Mouse (Mus musculus) hindbrain, embryonic 11.5 days (tissue): Measurements from ENCODE around the gene Gpr27. TPM values are rescaled to one million over a fixed set of nuclear protein-coding genes. Genes with fewer than 3 reads are reported as not detected.

Experiments used
- ATAC-seq: fragments of 200-750 bp; cut with Nextera tagmentation; 2 replicates; pipeline ENCODE4 v1.8.0; 2017; ENCODE audit warnings: mild to moderate bottlenecking, moderate TSS enrichment, moderate library complexity; ENCODE audit not compliant: low FRiP score
- DNase-seq: peaks from one replicate; pipeline ENCODE4 v3.0.0-alpha.2; 2015; ENCODE audit warnings: low spot score
- H3K27ac ChIP-seq: fragments of 300-500 bp; sonication (generic); 2 replicates; pipeline ENCODE4 v1.5.1; 2014; ENCODE audit warnings: mild to moderate bottlenecking, low read depth, low read length
- H3K27me3 ChIP-seq: fragments of 300-500 bp; sonication (generic); 2 replicates; pipeline ENCODE4 v1.6.1; 2014; ENCODE audit warnings: mild to moderate bottlenecking, low read length, moderate library complexity, mixed read lengths; ENCODE audit not compliant: control insufficient read depth, insufficient read depth
- H3K36me3 ChIP-seq: fragments of 300-500 bp; sonication (generic); 2 replicates; pipeline ENCODE4 v1.6.1; 2014; ENCODE audit warnings: mild to moderate bottlenecking, low read length, moderate library complexity, mixed read lengths; ENCODE audit not compliant: control insufficient read depth, insufficient read depth
- H3K4me1 ChIP-seq: fragments of 300-500 bp; sonication (generic); replicated peaks from 2 replicates; pipeline ENCODE4 v1.6.1; 2014; ENCODE audit warnings: low read length, mixed read lengths; ENCODE audit not compliant: control insufficient read depth, insufficient read depth
- H3K4me2 ChIP-seq: fragments of 300-500 bp; sonication (generic); replicated peaks from 2 replicates; pipeline ENCODE4 v1.6.1; 2014; ENCODE audit warnings: mild to moderate bottlenecking, low read depth, low read length
- H3K4me3 ChIP-seq: fragments of 300-500 bp; sonication (generic); 2 replicates; pipeline ENCODE4 v1.5.1; 2014; ENCODE audit warnings: low read depth, low read length
- H3K9ac ChIP-seq: fragments of 300-500 bp; sonication (generic); 2 replicates; pipeline ENCODE4 v1.6.1; 2014; ENCODE audit warnings: low read depth, low read length
- H3K9me3 ChIP-seq: fragments of 300-500 bp; sonication (generic); 2 replicates; pipeline ENCODE4 v1.6.1; 2016; ENCODE audit warnings: low read length; ENCODE audit not compliant: control insufficient read depth
- WGBS: fragments of 180-500 bp; shearing (Covaris S2); extraction: QIAGEN DNeasy Blood & Tissue Kit; methylation state at CpG from one replicate; pipeline ENCODE4 v1.1.7; 2014; 5-methylcytosine and 5-hydroxymethylcytosine counted together
- polyA plus RNA-seq: library from polyadenylated mRNA; unstranded; fragments of >200 nt; fragmentation: Nextera tagmentation; extraction: Ambion mirVana; gene quantifications from 2 replicates; pipeline ENCODE4 v1.2.1, GENCODE M21; 2014

Gene Gpr27
- polyA plus RNA-seq, 1 experiment from 2014 or later, result 2.5 TPM

DNA sequence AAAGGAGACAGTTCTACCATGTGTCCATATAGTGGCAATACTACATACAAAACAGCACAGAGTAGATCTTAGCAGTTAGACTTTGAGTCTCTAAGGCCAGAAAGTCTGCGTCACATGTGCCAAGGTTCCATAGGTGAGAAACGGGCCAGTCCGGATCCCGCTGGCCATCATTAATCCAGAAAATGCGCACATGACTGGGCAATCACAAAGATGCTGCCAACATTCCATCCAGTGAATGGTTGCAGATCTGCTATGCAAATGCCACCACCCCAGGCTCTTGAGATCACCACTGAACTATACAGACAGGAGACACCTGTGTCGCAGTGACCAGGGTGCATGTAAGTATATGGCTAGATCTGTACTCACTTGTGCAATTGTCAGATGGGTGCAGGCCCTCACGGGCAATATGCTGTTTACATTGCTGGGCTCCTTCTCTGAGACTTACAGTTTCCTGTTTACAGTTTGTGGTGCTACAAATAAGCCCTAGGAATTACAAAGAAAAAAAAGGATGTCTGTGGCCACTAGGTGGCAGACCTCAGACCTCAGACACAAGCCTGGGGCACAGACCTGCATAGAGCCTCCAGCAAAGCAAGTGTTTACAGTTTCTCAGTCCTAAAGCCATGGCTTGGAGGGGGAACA, 21.9 kb upstream of the Gpr27 start:
- H3K27me3 ChIP-seq, result peaks cover 3% of the 10 kb centered on the region
- 70% methylated on average over 7 of the region's 7 CpGs for WGBS
- ATAC-seq, result no peak
- H3K9me3 ChIP-seq, result no peaks in the 10 kb centered on the region
- no peak overlapping the region for H3K27ac ChIP-seq
- peak; percentile 77 for DNase-seq
- no peak overlapping the region for H3K9ac ChIP-seq
- H3K36me3 ChIP-seq, result no peaks in the 10 kb centered on the region
- H3K4me1 ChIP-seq, result peaks cover 14% of the 10 kb centered on the region
- no peak overlapping the region for H3K4me2 ChIP-seq
- H3K4me3 ChIP-seq, result no peak overlapping the region

DNA sequence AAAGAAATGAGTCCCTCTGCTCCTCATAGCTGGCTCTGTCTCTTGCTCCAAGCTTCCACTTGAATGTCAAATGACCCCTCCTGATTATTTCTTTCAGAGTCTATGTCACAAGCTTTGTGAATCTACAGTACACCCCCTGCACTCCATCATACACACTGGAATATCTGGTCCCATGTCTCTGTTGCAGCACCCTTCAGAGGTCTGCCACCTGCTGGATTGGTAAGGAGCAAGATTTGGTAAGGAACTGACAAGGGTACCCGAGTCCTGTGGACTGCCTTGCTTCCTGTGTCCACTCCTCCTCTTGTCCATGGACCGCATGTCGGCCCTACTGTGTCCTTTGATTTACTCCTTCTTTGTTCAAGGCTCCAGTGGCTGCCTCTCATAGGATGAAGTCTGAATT, 20.7 kb upstream of the Gpr27 start:
- peaks cover 3% of the 10 kb centered on the region for H3K27me3 ChIP-seq
- H3K4me3 ChIP-seq, result no peak overlapping the region
- peaks cover 14% of the 10 kb centered on the region for H3K4me1 ChIP-seq
- no peaks in the 10 kb centered on the region for H3K9me3 ChIP-seq
- H3K4me2 ChIP-seq, result no peak overlapping the region
- no peak overlapping the region for H3K27ac ChIP-seq
- 76% methylated on average over 3 of the region's 3 CpGs for WGBS
- H3K36me3 ChIP-seq, result no peaks in the 10 kb centered on the region
- ATAC-seq, result no peak
- no peak for DNase-seq
- no peak overlapping the region for H3K9ac ChIP-seq

DNA sequence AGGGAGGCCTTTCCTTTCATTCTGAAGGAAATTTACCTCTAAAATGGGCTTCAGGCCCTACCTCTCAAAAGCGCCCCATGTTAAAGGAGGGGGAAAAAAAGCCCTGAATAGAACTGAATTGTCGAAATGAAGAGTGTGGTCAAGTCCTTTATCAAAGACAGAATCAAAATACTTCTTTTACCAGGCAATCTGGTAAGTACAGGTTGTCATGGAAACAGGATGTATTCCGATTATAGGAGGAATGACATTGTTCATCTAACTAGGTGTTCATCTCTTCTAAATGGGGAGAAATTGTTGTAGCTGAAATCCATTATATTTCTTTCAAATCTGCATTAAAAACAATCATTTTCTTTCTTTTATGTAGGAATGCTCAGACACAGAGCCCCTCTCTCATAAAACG, 18.0 kb upstream of the Gpr27 start:
- H3K9me3 ChIP-seq, result no peaks in the 10 kb centered on the region
- H3K27ac ChIP-seq, result no peak overlapping the region
- WGBS, result 80% methylated on average over 4 of the region's 4 CpGs
- no peak overlapping the region for H3K4me2 ChIP-seq
- no peak overlapping the region for H3K4me3 ChIP-seq
- H3K9ac ChIP-seq, result no peak overlapping the region
- peaks cover 7% of the 10 kb centered on the region for H3K4me1 ChIP-seq
- H3K36me3 ChIP-seq, result no peaks in the 10 kb centered on the region
- no peaks in the 10 kb centered on the region for H3K27me3 ChIP-seq
- no peak for ATAC-seq
- no peak for DNase-seq

DNA sequence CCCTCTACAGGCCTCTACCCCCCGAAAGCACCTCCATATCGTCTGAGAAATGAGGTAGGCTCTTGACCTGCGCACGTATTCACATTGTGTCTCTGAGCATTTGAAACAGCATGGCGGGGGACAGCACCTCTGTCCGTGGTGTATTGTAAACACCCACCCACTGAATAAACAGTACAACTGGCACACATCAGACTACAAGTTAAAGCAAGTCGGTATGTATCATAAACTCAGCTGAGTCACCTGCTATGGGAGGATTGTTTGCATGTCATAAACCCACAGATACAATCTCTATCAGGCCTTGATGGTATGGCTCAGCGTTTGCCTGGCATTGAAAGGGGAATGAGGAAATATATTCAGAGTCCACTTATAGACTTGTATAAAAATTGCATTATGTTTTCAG, 15.2 kb upstream of the Gpr27 start:
- DNase-seq (no peak), ATAC-seq (no peak)
- Histone ChIP-seq H3K4me2 (no peak overlapping the region), H3K4me1 (no peaks in the 10 kb centered on the region), H3K9ac (no peak overlapping the region), H3K27me3 (no peaks in the 10 kb centered on the region), H3K27ac (no peak overlapping the region), H3K36me3 (no peaks in the 10 kb centered on the region), H3K9me3 (no peaks in the 10 kb centered on the region), H3K4me3 (no peak overlapping the region)
- 92% methylated on average over 8 of the region's 8 CpGs for WGBS

DNA sequence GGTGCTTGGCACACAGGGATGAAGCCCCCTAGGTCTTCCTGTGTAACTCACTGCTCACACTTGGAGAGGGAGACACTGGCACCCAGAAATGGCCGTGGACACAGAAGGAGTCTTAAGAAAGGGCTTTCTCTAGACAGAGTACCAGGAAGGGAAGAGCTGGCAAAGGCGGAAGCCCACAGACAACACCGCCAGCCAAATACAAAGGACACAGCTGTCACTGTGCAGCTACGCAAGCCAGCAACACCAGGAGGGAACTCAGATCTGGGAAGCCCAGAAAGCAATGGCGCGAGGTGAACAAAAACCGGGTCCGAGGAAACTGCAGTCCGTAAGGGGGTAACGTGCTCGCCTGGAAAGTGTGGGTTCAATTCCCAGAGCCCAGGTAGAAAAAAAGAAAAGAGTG, 14.4 kb upstream of the Gpr27 start:
- Histone ChIP-seq H3K9me3 (no peaks in the 10 kb centered on the region), H3K36me3 (no peaks in the 10 kb centered on the region), H3K27me3 (no peaks in the 10 kb centered on the region), H3K4me1 (no peaks in the 10 kb centered on the region), H3K4me3 (no peak overlapping the region), H3K27ac (no peak overlapping the region), H3K4me2 (no peak overlapping the region), H3K9ac (no peak overlapping the region)
- DNase-seq (no peak), ATAC-seq (no peak)
- WGBS, result 83% methylated on average over 11 of the region's 11 CpGs

DNA sequence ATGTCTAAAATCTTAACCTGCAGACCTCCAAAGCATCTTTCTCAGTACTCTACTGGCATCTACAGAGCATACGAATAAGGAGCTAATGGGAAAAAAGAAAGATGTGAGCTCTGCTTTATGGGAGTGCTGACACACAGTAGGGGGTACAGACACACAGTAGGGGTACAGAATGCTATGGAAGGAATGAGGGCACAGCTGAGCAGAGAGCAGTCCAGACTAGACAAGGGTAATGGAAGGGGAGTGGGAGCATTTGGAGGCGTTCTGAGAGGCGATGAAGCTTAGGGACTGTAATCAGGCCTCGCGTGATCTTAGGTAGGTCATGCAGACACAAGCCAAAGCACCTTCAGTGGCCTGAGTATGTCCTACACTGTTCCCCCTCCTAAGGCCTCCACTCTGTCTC, 8.5 kb upstream of the Gpr27 start:
- Histone ChIP-seq H3K4me2 (no peak overlapping the region), H3K9me3 (no peaks in the 10 kb centered on the region), H3K4me1 (no peaks in the 10 kb centered on the region), H3K4me3 (no peak overlapping the region), H3K36me3 (no peaks in the 10 kb centered on the region), H3K27ac (no peak overlapping the region), H3K9ac (no peak overlapping the region), H3K27me3 (no peaks in the 10 kb centered on the region)
- no peak for ATAC-seq
- 87% methylated on average over 5 of the region's 5 CpGs for WGBS
- DNase-seq, result no peak

DNA sequence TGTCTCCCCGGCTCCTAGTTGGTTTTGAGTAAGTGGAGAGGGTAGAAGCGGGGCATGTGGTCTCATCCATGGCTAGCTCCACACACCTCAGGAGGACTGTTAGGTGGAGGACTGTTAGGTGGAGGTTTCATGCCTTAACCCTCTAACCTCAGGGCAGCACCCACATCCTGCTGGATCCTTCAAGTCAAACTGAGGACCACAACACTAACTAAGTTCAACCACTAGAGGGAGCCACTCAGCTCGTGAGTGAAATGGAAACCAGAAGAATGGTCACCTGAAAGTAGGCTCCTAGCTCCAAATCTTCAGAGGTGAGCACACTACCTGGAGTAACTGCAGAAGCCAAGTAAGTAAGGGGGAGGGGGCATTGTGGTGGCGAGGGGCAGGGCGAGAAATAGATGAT, 7.6 kb upstream of the Gpr27 start:
- ATAC-seq (no peak), DNase-seq (peak; percentile 52)
- no peaks in the 10 kb centered on the region for H3K9me3 ChIP-seq
- no peak overlapping the region for H3K4me2 ChIP-seq
- H3K36me3 ChIP-seq, result no peaks in the 10 kb centered on the region
- H3K4me3 ChIP-seq, result no peak overlapping the region
- H3K27me3 ChIP-seq, result no peaks in the 10 kb centered on the region
- no peaks in the 10 kb centered on the region for H3K4me1 ChIP-seq
- no peak overlapping the region for H3K9ac ChIP-seq
- 54% methylated on average over 5 of the region's 5 CpGs for WGBS
- H3K27ac ChIP-seq, result no peak overlapping the region

DNA sequence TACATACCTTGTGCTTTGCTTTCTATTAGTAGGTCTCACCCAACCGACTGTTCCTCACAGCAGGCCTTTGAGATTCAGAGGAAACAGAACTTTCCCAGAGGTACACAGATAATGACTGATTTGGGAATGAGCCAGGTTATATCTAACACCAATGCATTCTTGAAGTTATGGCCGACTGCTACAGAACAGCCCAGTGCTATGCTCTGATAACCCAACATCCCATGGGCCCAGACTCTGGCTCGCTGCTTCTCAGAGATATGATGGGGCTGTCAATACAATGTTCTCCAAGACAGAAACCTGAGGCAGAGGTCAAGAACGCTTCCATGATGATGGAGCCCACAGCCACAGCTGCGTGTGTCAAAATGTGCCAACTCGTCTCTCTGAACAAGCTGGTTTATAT, 4.0 kb upstream of the Gpr27 start:
- Histone ChIP-seq H3K4me1 (peaks cover 5% of the 10 kb centered on the region), H3K4me3 (no peak overlapping the region), H3K9ac (no peak overlapping the region), H3K27ac (no peak overlapping the region), H3K27me3 (peaks cover 25% of the 10 kb centered on the region), H3K36me3 (no peaks in the 10 kb centered on the region), H3K4me2 (no peak overlapping the region), H3K9me3 (no peaks in the 10 kb centered on the region)
- 88% methylated on average over 6 of the region's 6 CpGs for WGBS
- DNase-seq, result no peak
- no peak for ATAC-seq

DNA sequence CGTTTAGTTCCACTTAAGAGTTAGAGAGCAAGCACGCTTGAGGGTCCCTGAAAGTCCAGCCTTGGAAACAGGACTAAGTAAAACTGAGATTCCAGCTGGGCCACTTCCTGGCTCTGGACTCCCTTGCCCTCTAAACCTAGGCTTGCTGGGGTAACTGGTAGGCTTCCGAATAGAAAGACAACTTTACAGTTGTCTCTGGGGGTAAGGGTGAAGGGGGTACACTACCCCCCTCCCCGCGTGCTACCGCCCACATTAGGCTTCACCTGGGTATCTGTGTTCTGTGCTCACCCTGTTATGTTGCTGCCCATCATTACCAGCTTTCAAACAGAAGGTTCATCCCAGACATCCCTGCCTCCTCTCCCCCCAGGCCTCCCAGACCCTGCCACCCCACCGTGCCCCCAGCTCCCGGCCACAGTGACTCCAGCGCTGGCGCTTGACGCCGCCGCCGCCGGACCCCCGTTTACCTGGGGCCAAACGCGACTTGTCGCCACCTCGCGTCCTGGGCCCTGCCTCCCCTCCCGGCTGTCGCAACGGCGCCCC, 743 bp upstream of the Gpr27 start:
- Histone ChIP-seq H3K4me3 (peak overlapping the region; percentile 74), H3K4me2 (peak overlapping the region; percentile 94), H3K9me3 (no peaks in the 10 kb centered on the region), H3K4me1 (peaks cover 7% of the 10 kb centered on the region), H3K36me3 (no peaks in the 10 kb centered on the region), H3K27me3 (peaks cover 41% of the 10 kb centered on the region), H3K27ac (peak overlapping the region; percentile 58; the same call in 1 of the 2 replicates), H3K9ac (peak overlapping the region; percentile 67)
- 6% methylated on average over 19 of the region's 25 CpGs for WGBS
- ATAC-seq (peak; percentile 44), DNase-seq (no peak)
